Mouse (Mus musculus) bone marrow, adult 2 months (tissue): Measurements from ENCODE around the gene Olfr638.

Source experiments
- CTCF ChIP-seq: fragments of 200-500 bp; IDR thresholded peaks from 2 replicates; pipeline ENCODE4 v1.5.1; 2011; ENCODE audit warnings: low read length, control low read depth; ENCODE audit not compliant: control insufficient read depth, insufficient read depth
- POLR2A ChIP-seq: fragments of 200-500 bp; IDR thresholded peaks from 2 replicates; pipeline ENCODE4 v1.6.1; 2011; ENCODE audit warnings: low read depth, mild to moderate bottlenecking, control low read depth, low read length, borderline replicate concordance; ENCODE audit not compliant: control insufficient read depth

- no peak for TF ChIP-seq POLR2A
- TF ChIP-seq CTCF: no peak
These were observed 18.7 kb downstream of the Olfr638 start, which contains the start of gene Olfr639 for GRCm38 (mm10) chr7:104017203-104017602.
